Mouse (Mus musculus) midbrain, postnatal 0 days (tissue): ENCODE measurements around the gene Rmi1. TPM values are rescaled to one million over a fixed set of nuclear protein-coding genes. Genes with fewer than 3 reads are reported as not detected.
"Not testable (repeated sequence)": the region's sequence is repeated elsewhere in the genome, so short reads cannot be mapped to it uniquely, and the experiment has no call there.

Experiments
- ATAC-seq: fragments of 200-750 bp; cut with Nextera tagmentation; 2 replicates; pipeline ENCODE4 v1.8.0; 2017; ENCODE audit warnings: moderate number of reproducible peaks, mild to moderate bottlenecking, moderate TSS enrichment, moderate library complexity; ENCODE audit not compliant: low FRiP score
- DNase-seq: peaks from one replicate; pipeline ENCODE4 v3.0.0-alpha.2; 2015; ENCODE audit warnings: low spot score
- H3K27ac ChIP-seq: fragments of 300-500 bp; sonication (generic); 2 replicates; pipeline ENCODE4 v1.5.1; 2014; ENCODE audit warnings: low read depth, mild to moderate bottlenecking, low read length, mixed read lengths
- H3K27me3 ChIP-seq: fragments of 300-500 bp; sonication (generic); 2 replicates; pipeline ENCODE4 v1.6.1; 2014; ENCODE audit warnings: low read length, control low read depth, mixed read lengths; ENCODE audit not compliant: insufficient read depth
- H3K36me3 ChIP-seq: fragments of 300-500 bp; sonication (generic); 2 replicates; pipeline ENCODE4 v1.6.1; 2014; ENCODE audit warnings: low read length, control low read depth, mixed read lengths; ENCODE audit not compliant: insufficient read depth
- H3K4me1 ChIP-seq: fragments of 300-500 bp; sonication (generic); 2 replicates; pipeline ENCODE4 v1.6.1; 2014; ENCODE audit warnings: mild to moderate bottlenecking, control low read depth, antibody characterized with exemption, low read length, mixed read lengths; ENCODE audit not compliant: insufficient read depth
- H3K4me2 ChIP-seq: fragments of 300-500 bp; sonication (generic); 2 replicates; pipeline ENCODE4 v1.6.1; 2014; ENCODE audit warnings: low read depth, mild to moderate bottlenecking, low read length, mixed read lengths; ENCODE audit not compliant: poor library complexity, severe bottlenecking
- H3K4me3 ChIP-seq: fragments of 300-500 bp; sonication (generic); 2 replicates; pipeline ENCODE4 v1.5.1; 2014; ENCODE audit warnings: low read depth, mild to moderate bottlenecking, low read length, moderate library complexity
- H3K9ac ChIP-seq: fragments of 300-500 bp; sonication (generic); replicated peaks from 2 replicates; pipeline ENCODE4 v1.6.1; 2014; ENCODE audit warnings: mild to moderate bottlenecking, low read length, moderate library complexity, mixed read lengths; ENCODE audit not compliant: poor library complexity, severe bottlenecking
- H3K9me3 ChIP-seq: fragments of 300-500 bp; sonication (generic); 2 replicates; pipeline ENCODE4 v1.6.1; 2016; ENCODE audit warnings: low read length, control low read depth
- CTCF ChIP-seq: IDR thresholded peaks from 2 replicates; pipeline ENCODE4 v1.5.1; 2016; ENCODE audit warnings: antibody characterized with exemption, mild to moderate bottlenecking
- WGBS: fragments of 180-500 bp; shearing (Covaris S2); extraction: QIAGEN DNeasy Blood & Tissue Kit; methylation state at CpG from one replicate; pipeline ENCODE4 v1.1.7; 2014; 5-methylcytosine and 5-hydroxymethylcytosine counted together
- microRNA counts: library from miRNA; unstranded; fragments of <30 nt; microRNA quantifications from one replicate; lab custom pipeline; 2015
- microRNA-seq: library from miRNA; unstranded; fragments of <30 nt; microRNA quantifications from one replicate; pipeline ENCODE4, GENCODE M21; 2016; ENCODE audit warnings: borderline number of aligned reads
- polyA plus RNA-seq: library from polyadenylated mRNA; unstranded; fragments of >200 nt; fragmentation: Nextera tagmentation; extraction: Ambion mirVana; gene quantifications from 2 replicates; pipeline ENCODE4 v1.2.1, GENCODE M21; 2015
- total RNA-seq: library from RNA; depleted of rRNA; stranded (reverse); fragments of >200 nt; gene quantifications from 2 replicates; pipeline ENCODE4 v1.2.3, GENCODE M21; 2014; rRNA removed

Gene Rmi1
- total and polyA plus RNA-seq, 2 experiments from 2014 or later = 17.8 to 20.3 TPM

DNA sequence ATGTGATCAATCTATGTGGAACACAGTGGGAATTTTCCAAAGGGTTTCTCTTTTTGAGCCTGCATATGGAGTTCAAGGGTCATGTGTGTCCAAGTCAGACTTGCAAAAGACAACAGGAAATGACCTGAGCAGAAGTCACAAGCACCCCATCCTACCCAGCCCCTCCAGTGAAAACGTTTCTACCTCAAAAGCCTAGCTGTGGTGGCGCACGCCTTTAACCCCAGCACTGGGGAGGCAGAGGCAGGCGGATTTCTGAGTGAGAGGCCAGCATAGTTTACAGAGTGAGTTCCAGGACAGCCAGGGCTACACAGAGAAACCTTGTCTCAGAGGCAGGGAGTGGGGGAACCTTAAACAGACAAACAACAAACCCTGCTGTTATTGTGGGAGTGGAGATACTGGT is 50.2 kb downstream of the Rmi1 start:
- TF ChIP-seq CTCF = no peak
- no peaks in the 10 kb centered on the region for H3K36me3 ChIP-seq
- ATAC-seq (no peak), DNase-seq (no peak)
- peaks cover 11% of the 10 kb centered on the region; the same call in 1 of the 2 replicates for H3K27me3 ChIP-seq
- no peak overlapping the region for H3K4me3 ChIP-seq
- H3K4me2 ChIP-seq = no peak overlapping the region
- H3K4me1 ChIP-seq = no peaks in the 10 kb centered on the region
- no peaks in the 10 kb centered on the region for H3K9me3 ChIP-seq
- H3K27ac ChIP-seq = no peak overlapping the region
- WGBS = 74% methylated on average over 4 of the region's 4 CpGs
- H3K9ac ChIP-seq = no peak overlapping the region

DNA sequence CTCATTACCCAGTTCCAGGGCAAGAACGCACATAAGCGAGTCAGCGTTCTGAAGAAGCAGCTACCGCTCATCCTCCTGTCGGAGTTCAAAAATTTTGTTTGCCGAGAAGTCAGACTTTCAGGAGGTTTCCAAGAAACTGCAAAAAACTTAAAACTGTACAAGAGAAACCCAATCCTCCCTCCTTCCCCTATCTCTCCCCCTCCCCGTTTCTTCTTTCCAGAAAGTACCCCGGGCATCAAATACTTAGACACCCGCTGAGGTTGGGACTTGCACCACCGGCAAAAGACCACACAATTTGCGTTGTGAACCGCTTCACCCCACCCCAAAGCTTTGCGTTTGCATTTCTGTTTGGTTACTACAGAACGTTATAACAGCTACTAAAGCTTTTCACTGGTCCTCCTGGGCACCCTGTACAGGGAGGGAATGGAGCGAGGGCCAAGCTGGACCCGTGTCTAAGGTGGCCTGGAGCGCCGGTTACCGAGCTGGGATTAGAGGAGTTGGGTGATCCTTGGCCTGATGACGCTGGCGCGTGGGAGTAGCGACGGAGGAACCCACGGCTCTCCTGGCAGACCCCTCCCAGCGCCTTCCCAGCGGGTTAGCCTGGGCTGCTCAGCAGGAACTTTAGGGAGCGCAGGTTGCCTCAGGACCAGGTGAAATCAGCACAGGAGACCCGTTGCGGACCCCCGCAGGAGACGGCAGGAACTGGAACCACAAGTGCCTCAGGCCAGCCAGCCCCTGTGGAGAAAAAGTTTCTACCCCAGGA is 50.8 kb downstream of the Rmi1 start:
- WGBS = 21% methylated on average over 32 of the region's 32 CpGs
- TF ChIP-seq CTCF = no peak
- Histone ChIP-seq H3K27ac (no peak overlapping the region), H3K4me1 (no peaks in the 10 kb centered on the region), H3K4me2 (peak overlapping the region; percentile 28), H3K36me3 (no peaks in the 10 kb centered on the region), H3K9me3 (no peaks in the 10 kb centered on the region), H3K4me3 (0 out of 2 replicates have a peak overlapping the region, but pooled peaks have one; percentile 2), H3K27me3 (peaks cover 11% of the 10 kb centered on the region; the same call in 1 of the 2 replicates), H3K9ac (no peak overlapping the region)
- no peak for DNase-seq
- ATAC-seq = no peak

DNA sequence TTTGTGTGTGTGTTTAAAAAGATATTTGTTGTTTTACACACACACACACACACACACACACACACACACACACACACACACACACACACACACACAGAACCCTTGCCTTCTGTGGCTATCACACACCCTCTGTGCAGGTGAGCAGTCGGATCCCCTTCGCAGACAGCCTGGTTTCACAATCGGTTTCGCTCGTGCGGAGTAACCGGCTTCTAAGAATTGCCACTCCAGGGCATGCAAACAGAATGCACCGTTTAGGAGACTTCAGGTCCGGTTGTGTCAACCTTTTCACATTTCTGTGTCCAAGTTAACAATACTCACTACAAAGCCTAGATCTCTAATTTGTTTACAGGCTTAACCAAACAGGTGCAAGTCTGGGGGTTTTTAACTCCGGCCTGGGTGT is 51.5 kb downstream of the Rmi1 start:
- 51% methylated on average over 10 of the region's 10 CpGs for WGBS
- no peak for DNase-seq
- Histone ChIP-seq H3K4me2 (no peak overlapping the region), H3K27ac (no peak overlapping the region), H3K4me1 (no peaks in the 10 kb centered on the region), H3K4me3 (no peak overlapping the region), H3K9me3 (no peaks in the 10 kb centered on the region), H3K9ac (no peak overlapping the region), H3K36me3 (no peaks in the 10 kb centered on the region), H3K27me3 (peaks cover 11% of the 10 kb centered on the region; the same call in 1 of the 2 replicates)
- ATAC-seq = no peak
- no peak for TF ChIP-seq CTCF

DNA sequence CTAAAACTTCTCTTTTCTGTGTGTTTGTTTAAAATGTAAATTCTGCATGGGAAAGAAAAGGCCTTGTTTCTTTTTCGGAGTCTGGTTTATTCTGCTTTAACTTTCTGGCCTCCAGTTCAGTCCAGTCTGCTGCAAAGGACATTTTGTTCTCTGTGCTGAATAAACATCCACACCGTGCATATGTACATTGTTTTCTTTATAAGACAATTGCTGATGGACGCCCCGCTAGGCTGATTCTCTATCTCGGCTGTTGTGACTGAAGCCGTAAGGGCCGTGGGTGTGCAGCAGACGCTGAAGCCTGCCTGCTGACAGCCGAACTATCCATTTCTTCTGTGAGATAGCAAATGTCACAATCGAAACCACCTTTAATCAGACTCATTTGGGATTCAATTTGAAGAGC is 54.5 kb downstream of the Rmi1 start:
- Histone ChIP-seq H3K27ac (no peak overlapping the region), H3K4me3 (no peak overlapping the region), H3K9ac (no peak overlapping the region), H3K9me3 (no peaks in the 10 kb centered on the region), H3K36me3 (no peaks in the 10 kb centered on the region), H3K27me3 (peaks cover 8% of the 10 kb centered on the region; the same call in 1 of the 2 replicates), H3K4me2 (no peak overlapping the region), H3K4me1 (no peaks in the 10 kb centered on the region)
- DNase-seq (no peak), ATAC-seq (no peak)
- WGBS = 57% methylated on average over 10 of the region's 10 CpGs
- TF ChIP-seq CTCF = no peak

DNA sequence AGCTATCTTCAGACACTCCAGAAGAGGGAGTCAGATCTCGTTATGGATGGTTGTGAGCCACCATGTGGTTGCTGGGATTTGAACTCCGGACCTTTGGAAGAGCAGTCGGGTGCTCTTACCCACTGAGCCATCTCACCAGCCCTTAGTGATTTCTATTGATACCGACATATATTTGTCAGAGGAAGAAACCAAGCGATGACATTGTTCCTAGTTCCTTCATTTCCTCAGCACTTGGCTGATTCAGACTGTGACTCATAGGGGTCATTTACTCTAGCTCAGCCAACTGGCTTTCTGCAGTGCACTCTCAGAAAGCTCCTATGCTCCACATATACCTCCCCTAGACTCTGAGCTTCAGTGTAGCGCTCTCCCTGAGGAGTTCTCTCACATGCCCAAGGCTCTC is 56.8 kb downstream of the Rmi1 start:
- H3K27ac ChIP-seq, H3K9me3 ChIP-seq, H3K4me3 ChIP-seq, H3K36me3 ChIP-seq, H3K27me3 ChIP-seq, H3K4me1 ChIP-seq, DNase-seq, H3K9ac ChIP-seq, H3K4me2 ChIP-seq, ATAC-seq: not testable (repeated sequence)
- 96% methylated on average over 5 of the region's 6 CpGs for WGBS

MicroRNAs encoded within 50 kb of the gene (microRNA counts, 519-probe panel; counts per million panel counts)
- 4,288 counts per million, percentile 85 among the panel's probes with 10 or more counts for microRNA mmu-miR-7a (lab: Ali Mortazavi, UCI)

Small RNA genes within 50 kb of the gene (microRNA-seq; reads per million reads assigned to microRNA genes)
- 1,265 reads per million, percentile 78 among the genes with 10 or more reads in this experiment for gene Mir7-1

Other genes with a start within 250 kb of the Rmi1 start
- gene Idnk, start 244.6 kb upstream of the Rmi1 start, total RNA-seq = 18.4 and 23.3 TPM in 2 replicates
- gene Idnk, start 244.6 kb upstream of the Rmi1 start, polyA plus RNA-seq = 54.3 and 54.6 TPM in 2 replicates
- gene Ubqln1, start 186.6 kb upstream of the Rmi1 start, total RNA-seq = 206 and 222 TPM in 2 replicates
- gene Ubqln1, start 186.6 kb upstream of the Rmi1 start, polyA plus RNA-seq = 102 and 109 TPM in 2 replicates
- 18.1 and 35.4 TPM in 2 replicates for gene Gkap1, start 126.5 kb upstream of the Rmi1 start, total RNA-seq
- gene Gkap1, start 126.5 kb upstream of the Rmi1 start, polyA plus RNA-seq = 32.6 and 40.2 TPM in 2 replicates
- 2.6 and 6.3 TPM in 2 replicates for gene Kif27, start 43.1 kb upstream of the Rmi1 start, total RNA-seq
- gene Kif27, start 43.1 kb upstream of the Rmi1 start, polyA plus RNA-seq = 1.5 and 1.8 TPM in 2 replicates
- 18.3 and 20.3 TPM in 2 replicates for gene 2210016F16Rik, start 17.0 kb upstream of the Rmi1 start, total RNA-seq
- gene 2210016F16Rik, start 17.0 kb upstream of the Rmi1 start, polyA plus RNA-seq = 16.5 and 17.6 TPM in 2 replicates
- gene Hnrnpk, start 1.1 kb downstream of the Rmi1 start, total RNA-seq = 598 and 662 TPM in 2 replicates
- 861 and 905 TPM in 2 replicates for gene Hnrnpk, start 1.1 kb downstream of the Rmi1 start, polyA plus RNA-seq
- gene Slc28a3, start 208.6 kb downstream of the Rmi1 start, total RNA-seq = 0.19 TPM in 1 of 2 replicates, not detected in the other
- not detected in 2 replicates for gene Slc28a3, start 208.6 kb downstream of the Rmi1 start, polyA plus RNA-seq